Mouse (Mus musculus): ENCODE measurements around the gene Snrnp40. TPM values are rescaled to one million over a fixed set of nuclear protein-coding genes. Genes with fewer than 3 reads are reported as not detected.

Gene Snrnp40
- polyA plus RNA-seq, 1 experiment from 2014 or later, result 146 TPM

DNA sequence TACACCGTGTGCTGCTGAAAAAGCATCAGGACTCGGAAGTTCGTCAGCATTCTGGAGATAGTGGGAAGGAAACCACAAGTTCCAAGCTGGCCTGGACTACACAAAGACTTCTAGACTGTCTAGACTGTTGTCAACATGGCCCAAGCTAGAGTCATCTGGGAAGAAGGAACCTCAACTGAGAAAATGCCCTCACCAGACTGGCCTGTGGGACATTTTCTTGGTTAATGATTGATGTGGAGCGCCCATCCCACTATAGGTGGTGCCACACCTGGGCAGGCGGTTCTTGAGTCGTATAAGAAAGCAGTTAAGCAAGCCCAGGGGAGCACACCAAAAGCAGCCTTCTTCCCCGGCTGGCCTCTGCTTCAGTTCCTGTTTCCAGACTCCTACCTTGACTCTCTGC lies 7.3 kb upstream of the Snrnp40 start:
- no peak overlapping the region for H3K9ac ChIP-seq (replicated peaks; ENCODE audit: low read depth, low read length)
- WGBS, result 88% methylated on average over 7 of the region's 7 CpGs
- H3K4me3 ChIP-seq (ENCODE audit: low read depth, low read length), result no peak overlapping the region
- no peak overlapping the region for H3K27ac ChIP-seq (ENCODE audit: low read length)
- H3K36me3 ChIP-seq (ENCODE audit: control insufficient read depth, insufficient read depth, low read length), result peaks cover 45% of the 10 kb centered on the region
- H3K4me1 ChIP-seq (ENCODE audit: control insufficient read depth, insufficient read depth, low read length), result no peaks in the 10 kb centered on the region
- no peak overlapping the region for H3K4me2 ChIP-seq (replicated peaks; ENCODE audit: low read depth, low read length)
- H3K9me3 ChIP-seq (ENCODE audit: control insufficient read depth, low read depth, low read length), result no peaks in the 10 kb centered on the region
- no peaks in the 10 kb centered on the region for H3K27me3 ChIP-seq (ENCODE audit: control insufficient read depth, insufficient read depth, low read length)
- ATAC-seq (ENCODE audit: insufficient number of reproducible peaks, insufficient read depth, low FRiP score, low read depth), result no peak

GRCm38 (mm10) chr4:130357946-130358345 lies 2.0 kb upstream of the Snrnp40 start:
- no peaks in the 10 kb centered on the region for H3K27me3 ChIP-seq (ENCODE audit: control insufficient read depth, insufficient read depth, low read length)
- H3K4me3 ChIP-seq (ENCODE audit: low read depth, low read length), result no peak overlapping the region
- no peak overlapping the region for H3K4me2 ChIP-seq (replicated peaks; ENCODE audit: low read depth, low read length)
- no peaks in the 10 kb centered on the region for H3K9me3 ChIP-seq (ENCODE audit: control insufficient read depth, low read depth, low read length)
- no peak overlapping the region for H3K27ac ChIP-seq (ENCODE audit: low read length)
- no peak overlapping the region for H3K9ac ChIP-seq (replicated peaks; ENCODE audit: low read depth, low read length)
- H3K36me3 ChIP-seq (ENCODE audit: control insufficient read depth, insufficient read depth, low read length), result peaks cover 17% of the 10 kb centered on the region
- no peak for ATAC-seq (ENCODE audit: insufficient number of reproducible peaks, insufficient read depth, low FRiP score, low read depth)
- peaks cover 12% of the 10 kb centered on the region for H3K4me1 ChIP-seq (ENCODE audit: control insufficient read depth, insufficient read depth, low read length)

GRCm38 (mm10) chr4:130360238-130360590 lies 282 bp downstream of the Snrnp40 start:
- 0 out of 2 replicates have a peak, but pooled peaks have one; percentile 10 for ATAC-seq (ENCODE audit: insufficient number of reproducible peaks, insufficient read depth, low FRiP score, low read depth)

DNA sequence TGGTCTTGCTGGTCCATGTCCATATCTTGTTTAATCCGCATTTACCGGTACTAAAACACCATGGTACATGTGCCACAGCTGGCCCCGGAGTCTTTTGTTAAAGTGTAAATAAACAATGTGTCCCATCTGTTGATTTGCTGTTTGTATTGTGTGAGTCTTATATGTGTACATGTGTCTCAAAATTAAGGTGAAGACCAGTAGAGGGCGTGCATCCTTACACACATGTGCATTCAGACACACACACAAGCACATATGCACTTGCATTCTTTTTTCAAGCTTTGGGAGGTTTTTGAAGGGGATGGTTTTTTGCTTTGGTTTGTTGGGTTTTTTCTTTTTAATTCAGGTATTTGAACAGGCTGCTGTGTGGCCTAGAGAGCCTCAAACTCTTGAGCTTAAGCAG lies 16.7 kb downstream of the Snrnp40 start:
- no peak for ATAC-seq (ENCODE audit: insufficient number of reproducible peaks, insufficient read depth, low FRiP score, low read depth)
- H3K4me1 ChIP-seq (ENCODE audit: control insufficient read depth, insufficient read depth, low read length), result no peaks in the 10 kb centered on the region
- H3K9me3 ChIP-seq (ENCODE audit: control insufficient read depth, low read depth, low read length), result no peaks in the 10 kb centered on the region
- no peak overlapping the region for H3K9ac ChIP-seq (replicated peaks; ENCODE audit: low read depth, low read length)
- no peak overlapping the region for H3K4me3 ChIP-seq (ENCODE audit: low read depth, low read length)
- H3K27me3 ChIP-seq (ENCODE audit: control insufficient read depth, insufficient read depth, low read length), result no peaks in the 10 kb centered on the region
- H3K4me2 ChIP-seq (replicated peaks; ENCODE audit: low read depth, low read length), result no peak overlapping the region
- peaks cover 75% of the 10 kb centered on the region for H3K36me3 ChIP-seq (ENCODE audit: control insufficient read depth, insufficient read depth, low read length)
- no peak overlapping the region for H3K27ac ChIP-seq (ENCODE audit: low read length)
- 85% methylated on average over 4 of the region's 4 CpGs for WGBS

More at GRCm38 (mm10) chr4:130360238-130360590, 282 bp downstream of the Snrnp40 start:
- peak overlapping the region; percentile 63 for H3K4me2 ChIP-seq (replicated peaks; ENCODE audit: low read depth, low read length)
- H3K4me1 ChIP-seq (ENCODE audit: control insufficient read depth, insufficient read depth, low read length), result peaks cover 12% of the 10 kb centered on the region
- WGBS, result under 1% methylated on average over 19 of the region's 19 CpGs
- H3K9me3 ChIP-seq (ENCODE audit: control insufficient read depth, low read depth, low read length), result no peaks in the 10 kb centered on the region
- peak overlapping the region; percentile 52; the same call in 1 of the 2 replicates for H3K27ac ChIP-seq (ENCODE audit: low read length)
- peak overlapping the region; percentile 76 for H3K9ac ChIP-seq (replicated peaks; ENCODE audit: low read depth, low read length)
- peak overlapping the region; percentile 88 for H3K4me3 ChIP-seq (ENCODE audit: low read depth, low read length)
- H3K36me3 ChIP-seq (ENCODE audit: control insufficient read depth, insufficient read depth, low read length), result peaks cover 25% of the 10 kb centered on the region
- no peaks in the 10 kb centered on the region for H3K27me3 ChIP-seq (ENCODE audit: control insufficient read depth, insufficient read depth, low read length)

DNA sequence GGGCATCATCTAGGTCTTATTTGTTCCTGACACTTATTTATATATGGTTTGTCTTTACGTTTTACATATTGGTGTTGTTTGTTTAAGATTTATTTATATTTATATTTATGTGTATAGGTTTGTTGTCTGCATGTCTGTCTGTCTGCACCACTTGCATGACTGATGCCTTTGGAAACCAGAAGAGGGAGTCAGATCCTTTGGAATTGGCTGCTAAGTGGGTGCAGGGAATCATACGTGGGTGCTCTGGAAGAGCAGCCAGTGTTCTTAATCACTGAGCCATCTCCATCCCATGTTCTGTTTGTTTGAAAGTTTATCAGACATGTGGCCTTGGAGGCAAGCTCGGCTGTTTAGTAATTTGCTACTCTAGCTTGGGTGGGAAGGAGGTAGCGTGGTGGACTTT lies 17.6 kb downstream of the Snrnp40 start:
- no peaks in the 10 kb centered on the region for H3K9me3 ChIP-seq (ENCODE audit: control insufficient read depth, low read depth, low read length)
- 78% methylated on average over 4 of the region's 4 CpGs for WGBS
- no peaks in the 10 kb centered on the region for H3K27me3 ChIP-seq (ENCODE audit: control insufficient read depth, insufficient read depth, low read length)
- H3K4me2 ChIP-seq (replicated peaks; ENCODE audit: low read depth, low read length), result no peak overlapping the region
- peaks cover 76% of the 10 kb centered on the region for H3K36me3 ChIP-seq (ENCODE audit: control insufficient read depth, insufficient read depth, low read length)
- H3K9ac ChIP-seq (replicated peaks; ENCODE audit: low read depth, low read length), result no peak overlapping the region
- no peak overlapping the region for H3K27ac ChIP-seq (ENCODE audit: low read length)
- H3K4me1 ChIP-seq (ENCODE audit: control insufficient read depth, insufficient read depth, low read length), result no peaks in the 10 kb centered on the region
- no peak overlapping the region for H3K4me3 ChIP-seq (ENCODE audit: low read depth, low read length)
- no peak for ATAC-seq (ENCODE audit: insufficient number of reproducible peaks, insufficient read depth, low FRiP score, low read depth)

DNA sequence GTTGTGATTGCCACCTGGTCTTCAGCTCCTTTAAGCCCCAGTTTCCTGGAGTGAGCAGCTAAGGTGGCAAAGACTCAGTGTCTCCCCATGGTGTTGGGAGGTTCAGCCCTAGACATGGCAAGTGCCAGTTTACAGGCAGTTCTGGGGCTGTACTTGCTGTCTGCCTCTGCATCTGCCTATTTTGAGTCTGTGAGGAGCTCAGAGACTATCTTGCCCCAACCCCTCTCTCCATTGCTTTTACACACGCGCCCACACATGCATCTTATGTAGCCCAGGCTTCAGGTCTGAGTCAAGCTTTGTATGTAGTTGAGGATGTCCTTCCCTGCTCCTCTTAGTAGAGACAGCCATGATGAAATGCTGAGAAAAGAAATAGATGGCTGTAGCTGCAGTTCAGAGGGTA lies 19.2 kb downstream of the Snrnp40 start:
- Histone ChIP-seq H3K27ac (ENCODE audit: low read length) (no peak overlapping the region), H3K9ac (replicated peaks; ENCODE audit: low read depth, low read length) (no peak overlapping the region), H3K4me1 (ENCODE audit: control insufficient read depth, insufficient read depth, low read length) (no peaks in the 10 kb centered on the region), H3K4me3 (ENCODE audit: low read depth, low read length) (no peak overlapping the region), H3K27me3 (ENCODE audit: control insufficient read depth, insufficient read depth, low read length) (no peaks in the 10 kb centered on the region), H3K9me3 (ENCODE audit: control insufficient read depth, low read depth, low read length) (no peaks in the 10 kb centered on the region), H3K4me2 (replicated peaks; ENCODE audit: low read depth, low read length) (no peak overlapping the region), H3K36me3 (ENCODE audit: control insufficient read depth, insufficient read depth, low read length) (peaks cover 75% of the 10 kb centered on the region)
- whole genome bisulfite sequencing, result 98% methylated on average over 2 of the region's 2 CpGs
- ATAC-seq (ENCODE audit: insufficient number of reproducible peaks, insufficient read depth, low FRiP score, low read depth), result no peak

GRCm38 (mm10) chr4:130380418-130380817 lies 20.5 kb downstream of the Snrnp40 start:
- H3K4me2 ChIP-seq (replicated peaks; ENCODE audit: low read depth, low read length), result no peak overlapping the region
- H3K4me3 ChIP-seq (ENCODE audit: low read depth, low read length), result no peak overlapping the region
- no peaks in the 10 kb centered on the region for H3K4me1 ChIP-seq (ENCODE audit: control insufficient read depth, insufficient read depth, low read length)
- H3K27ac ChIP-seq (ENCODE audit: low read length), result no peak overlapping the region
- no peaks in the 10 kb centered on the region for H3K9me3 ChIP-seq (ENCODE audit: control insufficient read depth, low read depth, low read length)
- H3K36me3 ChIP-seq (ENCODE audit: control insufficient read depth, insufficient read depth, low read length), result peaks cover 76% of the 10 kb centered on the region
- H3K9ac ChIP-seq (replicated peaks; ENCODE audit: low read depth, low read length), result no peak overlapping the region
- ATAC-seq (ENCODE audit: insufficient number of reproducible peaks, insufficient read depth, low FRiP score, low read depth), result no peak
- whole genome bisulfite sequencing, result 82% methylated on average over 2 of the region's 2 CpGs
- H3K27me3 ChIP-seq (ENCODE audit: control insufficient read depth, insufficient read depth, low read length), result no peaks in the 10 kb centered on the region

DNA sequence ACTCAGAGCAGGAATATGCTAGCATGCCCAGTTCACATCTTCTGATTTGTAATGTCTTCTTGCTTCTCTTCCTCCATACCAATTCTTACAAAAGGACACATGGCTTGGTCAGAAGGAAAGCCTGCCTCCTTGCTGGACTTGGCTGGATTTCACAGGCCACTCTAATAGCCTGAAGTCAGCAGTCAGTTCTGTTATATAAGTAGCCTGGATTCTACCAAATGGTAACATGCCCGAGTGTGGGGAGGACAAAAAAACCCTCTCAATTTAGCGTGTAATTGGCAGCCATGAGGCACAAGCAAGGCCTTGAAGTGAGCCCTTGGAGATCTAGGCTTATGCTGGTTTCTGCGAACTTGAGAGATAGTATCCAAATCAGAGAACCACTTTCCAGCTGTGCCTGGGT lies 27.3 kb downstream of the Snrnp40 start:
- Histone ChIP-seq H3K36me3 (ENCODE audit: control insufficient read depth, insufficient read depth, low read length) (peaks cover 73% of the 10 kb centered on the region), H3K27me3 (ENCODE audit: control insufficient read depth, insufficient read depth, low read length) (no peaks in the 10 kb centered on the region), H3K9me3 (ENCODE audit: control insufficient read depth, low read depth, low read length) (no peaks in the 10 kb centered on the region), H3K4me2 (replicated peaks; ENCODE audit: low read depth, low read length) (no peak overlapping the region), H3K27ac (ENCODE audit: low read length) (no peak overlapping the region), H3K4me1 (ENCODE audit: control insufficient read depth, insufficient read depth, low read length) (no peaks in the 10 kb centered on the region), H3K4me3 (ENCODE audit: low read depth, low read length) (no peak overlapping the region), H3K9ac (replicated peaks; ENCODE audit: low read depth, low read length) (no peak overlapping the region)
- no peak for ATAC-seq (ENCODE audit: insufficient number of reproducible peaks, insufficient read depth, low FRiP score, low read depth)
- 82% methylated on average over 3 of the region's 3 CpGs for WGBS

- no peak for ATAC-seq (ENCODE audit: insufficient number of reproducible peaks, insufficient read depth, low FRiP score, low read depth)
- Histone ChIP-seq H3K4me3 (ENCODE audit: low read depth, low read length) (no peak overlapping the region), H3K36me3 (ENCODE audit: control insufficient read depth, insufficient read depth, low read length) (peaks cover 54% of the 10 kb centered on the region), H3K9me3 (ENCODE audit: control insufficient read depth, low read depth, low read length) (no peaks in the 10 kb centered on the region), H3K9ac (replicated peaks; ENCODE audit: low read depth, low read length) (no peak overlapping the region), H3K4me1 (ENCODE audit: control insufficient read depth, insufficient read depth, low read length) (no peaks in the 10 kb centered on the region), H3K27ac (ENCODE audit: low read length) (no peak overlapping the region), H3K4me2 (replicated peaks; ENCODE audit: low read depth, low read length) (no peak overlapping the region), H3K27me3 (ENCODE audit: control insufficient read depth, insufficient read depth, low read length) (no peaks in the 10 kb centered on the region)
- 87% methylated on average over 6 of the region's 6 CpGs for WGBS
Measured at GRCm38 (mm10) chr4:130389496-130389895, 29.6 kb downstream of the Snrnp40 start.

All from stomach, embryonic 14.5 days (tissue).